Mouse (Mus musculus) right cerebral cortex, postnatal 4 days (tissue): ENCODE data around the gene Cldn10.

Experiments
- DNase-seq: peaks from one replicate; pipeline ENCODE4 v3.0.0-alpha.2; 2022

Cldn10 gene

GRCm38 (mm10) chr14:118922251-118922650 is 134.5 kb downstream of the Cldn10 start:
- peak; percentile 18 for DNase-seq

DNA sequence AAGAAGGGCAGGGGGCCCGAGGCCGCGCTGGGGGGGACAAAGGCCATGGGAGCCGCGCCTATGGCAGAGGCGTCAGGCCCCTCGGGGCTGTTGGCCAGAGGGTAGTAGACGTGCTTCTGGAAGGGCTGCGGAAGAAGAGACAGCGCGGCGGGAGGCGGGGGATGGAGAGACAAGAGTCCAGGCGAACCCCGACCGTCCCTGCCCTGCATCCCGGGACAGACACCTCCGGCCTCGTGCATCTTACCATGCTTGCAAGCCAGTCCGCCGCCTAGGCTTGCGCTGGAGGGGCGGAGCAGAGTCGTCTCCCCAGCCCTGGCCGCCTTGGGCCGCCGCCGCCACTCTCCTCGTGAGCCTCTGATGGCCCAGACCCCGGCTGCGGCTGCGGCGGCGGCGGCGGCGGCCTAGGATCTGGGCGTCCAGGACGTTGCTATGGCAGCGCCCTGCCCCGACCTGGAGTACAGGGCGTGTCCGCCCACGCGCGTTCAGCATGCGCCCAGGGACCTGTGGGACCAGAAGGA is 135.0 kb downstream of the Cldn10 start:
- DNase-seq = peak; percentile 37
